Mouse (Mus musculus) lung, adult 2 months (tissue): ENCODE measurements around the gene Jarid2.

ENCODE experiments used
- CTCF ChIP-seq: fragments of 200-500 bp; IDR thresholded peaks from 2 replicates; pipeline ENCODE4 v1.5.1; 2011; ENCODE audit warnings: mild to moderate bottlenecking, low read length, control low read depth; ENCODE audit not compliant: insufficient read depth
- POLR2A ChIP-seq: fragments of 200-500 bp; IDR thresholded peaks from 2 replicates; pipeline ENCODE4 v1.6.1; 2011; ENCODE audit warnings: low read depth, mild to moderate bottlenecking, control low read depth, low read length, borderline replicate concordance; ENCODE audit errors: extremely low read depth

DNA sequence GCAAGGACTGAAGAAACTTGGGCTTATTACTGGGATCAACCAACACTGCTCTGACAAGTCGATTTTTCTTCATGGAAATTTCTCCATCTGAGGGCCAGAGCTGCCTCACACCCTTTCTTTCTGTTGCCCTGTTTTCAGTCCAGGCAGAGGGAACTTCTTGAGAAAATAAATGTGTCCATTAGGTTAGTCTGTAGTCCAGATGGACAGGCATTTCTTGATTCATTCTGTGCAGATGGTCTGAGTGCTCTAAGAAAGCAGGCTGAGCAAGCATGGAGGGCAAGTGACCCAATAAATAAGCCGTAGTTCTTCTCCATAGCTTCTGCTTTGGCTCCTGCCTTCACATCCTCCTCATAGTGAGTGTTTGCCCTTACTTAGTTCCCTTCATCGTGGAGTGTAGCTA is 46.1 kb downstream of the Jarid2 start:
- TF ChIP-seq POLR2A (no peak), CTCF (no peak)
